Mouse (Mus musculus) mesoderm, embryonic 11.5 days (tissue): ENCODE measurements around the gene Wipf2.
"Not testable (repeated sequence)": the region's sequence is repeated elsewhere in the genome, so short reads cannot be mapped to it uniquely, and the experiment has no call there.

Source experiments
- DNase-seq: peaks from one replicate; pipeline ENCODE4 v3.0.0-alpha.2; 2012; ENCODE audit warnings: low read depth, low spot score

Wipf2 gene

DNA sequence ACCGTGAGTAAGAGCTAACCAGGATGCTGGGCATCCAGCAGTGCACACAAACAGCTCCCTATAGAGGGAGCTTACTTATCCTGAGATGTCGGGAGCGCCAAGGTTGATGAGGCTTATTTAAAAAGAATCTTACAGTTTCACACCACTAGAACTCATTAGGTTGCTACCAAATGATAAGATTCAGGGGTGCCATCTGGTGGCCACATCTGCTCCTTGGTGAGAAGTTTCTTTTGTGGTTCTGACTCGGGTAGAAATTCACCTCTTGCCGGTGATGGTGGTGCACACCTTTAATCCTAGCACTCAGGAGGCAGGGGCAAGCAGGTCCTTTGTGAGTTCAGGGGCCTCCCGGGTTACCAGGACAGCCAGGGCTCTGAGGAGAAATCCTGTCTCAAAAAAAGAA lies 46.2 kb downstream of the Wipf2 start:
- no peak for DNase-seq

DNA sequence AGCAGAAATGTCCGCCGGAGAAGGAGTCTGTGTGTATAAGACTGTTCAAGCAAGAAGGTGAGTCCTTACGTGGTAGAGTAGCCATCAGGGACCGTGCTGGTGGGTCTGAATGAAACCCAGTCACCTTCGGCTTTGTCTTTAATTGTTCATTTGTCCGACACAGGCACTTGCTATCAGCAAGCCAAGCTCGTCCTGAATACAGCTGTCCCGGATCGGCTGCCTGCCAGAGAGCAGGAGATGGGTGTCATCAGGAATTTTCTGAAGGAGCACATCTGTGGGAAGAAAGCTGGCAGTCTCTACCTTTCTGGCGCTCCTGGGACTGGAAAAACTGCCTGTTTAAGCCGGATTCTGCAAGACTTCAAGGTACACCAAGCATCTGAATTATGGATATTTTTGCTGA lies 47.0 kb downstream of the Wipf2 start:
- DNase-seq: no peak

DNA sequence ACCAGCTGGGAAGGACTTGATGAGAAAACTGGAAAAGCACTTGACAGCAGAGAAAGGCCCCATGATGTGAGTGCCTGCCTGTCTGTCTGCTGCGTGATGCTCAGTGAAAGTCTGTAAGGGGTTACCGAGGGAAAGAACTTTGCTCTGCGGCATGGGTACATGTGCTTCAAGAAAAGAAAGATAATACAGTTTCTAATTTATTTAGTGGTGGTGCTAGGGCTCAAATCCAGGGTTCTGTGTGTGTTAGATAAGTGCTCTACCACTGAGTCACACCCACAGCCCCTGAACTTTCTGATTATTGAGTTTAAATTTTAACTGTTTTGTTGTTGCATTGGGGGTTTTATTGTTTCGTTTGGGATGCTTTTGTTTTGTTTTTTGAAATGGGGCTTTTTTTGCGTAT lies 48.1 kb downstream of the Wipf2 start:
- no peak for DNase-seq

DNA sequence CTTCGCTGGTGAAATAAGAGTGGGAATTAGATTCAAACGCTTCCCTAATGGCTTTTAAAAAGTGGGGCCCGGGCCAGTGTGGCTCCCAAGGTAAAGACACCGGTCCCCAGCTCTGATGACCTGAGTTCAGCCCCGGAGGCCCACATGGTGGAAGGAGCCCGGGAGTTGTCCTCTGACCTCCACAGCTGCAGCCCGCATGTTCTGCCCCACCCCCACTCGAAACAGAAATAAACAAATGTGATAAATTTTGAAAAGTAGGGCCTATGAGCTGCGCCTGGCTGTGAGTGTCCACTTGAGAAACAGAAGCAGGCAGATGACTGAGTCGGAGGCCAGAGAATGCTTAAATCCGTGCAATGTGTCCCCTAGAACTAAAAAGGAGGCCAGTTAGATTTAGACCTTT lies 50.8 kb downstream of the Wipf2 start:
- no peak for DNase-seq

DNA sequence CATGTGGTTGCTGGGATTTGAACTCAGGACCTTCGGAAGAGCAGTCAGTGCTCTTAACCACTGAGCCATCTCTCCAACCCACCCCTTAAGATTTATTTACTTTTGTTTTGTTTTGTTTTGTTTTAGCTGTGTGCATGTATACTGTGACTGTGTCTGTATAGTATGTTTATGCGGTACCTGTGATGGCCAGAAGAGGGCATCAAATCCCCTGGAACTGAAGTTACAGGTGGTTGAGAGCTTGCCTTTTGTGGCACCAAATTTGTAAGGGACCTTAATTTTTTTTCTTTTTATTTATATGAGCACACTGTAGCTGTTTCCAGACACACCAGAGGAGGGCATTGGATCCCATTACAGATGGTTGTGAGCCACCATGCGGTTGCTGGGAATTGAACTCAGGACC lies 52.9 kb downstream of the Wipf2 start:
- not testable (repeated sequence) for DNase-seq

DNA sequence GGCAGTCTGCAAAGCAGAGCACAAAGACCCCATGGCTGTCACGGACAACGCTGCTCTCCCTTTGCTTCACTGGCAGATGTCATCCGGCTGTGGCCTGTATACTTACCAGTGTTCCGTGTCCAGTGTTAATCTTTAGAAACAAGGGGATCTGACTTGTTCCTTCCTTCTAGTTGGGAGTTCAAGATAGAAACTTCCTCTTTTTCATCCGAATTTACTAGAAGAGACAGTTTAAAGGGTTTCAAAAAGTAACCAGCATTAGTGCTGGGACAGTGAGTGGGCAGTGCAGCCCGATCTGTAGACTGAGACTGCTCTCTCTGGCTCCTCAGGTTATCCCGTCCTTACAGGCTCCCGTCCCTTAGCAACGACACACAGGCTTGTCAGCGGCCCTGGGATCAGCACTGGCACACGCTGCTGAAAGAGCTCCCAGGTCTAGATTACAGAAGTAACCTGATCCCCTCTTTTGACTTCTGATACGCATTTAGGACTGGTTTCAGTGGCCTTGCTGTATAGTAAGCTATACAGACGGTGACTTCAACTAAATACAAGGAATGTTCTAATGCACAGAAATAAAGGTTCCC lies 54.1 kb downstream of the Wipf2 start:
- DNase-seq: no peak

DNA sequence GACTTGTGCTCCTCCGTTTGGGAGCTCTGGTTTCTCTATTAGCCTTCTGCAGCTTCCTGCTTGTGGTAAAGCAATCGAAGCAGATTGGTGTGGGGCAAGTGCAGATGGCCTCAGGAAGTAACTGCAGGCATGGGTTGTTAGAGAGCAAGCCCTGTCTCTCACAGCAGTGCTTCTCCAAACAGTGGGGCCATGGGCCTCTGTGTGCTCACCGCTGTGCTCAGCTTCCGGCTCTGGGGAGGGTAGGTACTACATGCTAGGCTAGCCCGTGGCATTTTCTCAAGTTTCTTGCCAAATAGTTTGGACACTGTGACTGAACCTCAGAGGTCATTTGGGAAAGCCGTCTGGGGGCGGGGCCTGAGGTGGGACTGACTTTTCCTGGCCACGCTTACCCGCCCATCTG lies 54.8 kb downstream of the Wipf2 start:
- no peak for DNase-seq

DNA sequence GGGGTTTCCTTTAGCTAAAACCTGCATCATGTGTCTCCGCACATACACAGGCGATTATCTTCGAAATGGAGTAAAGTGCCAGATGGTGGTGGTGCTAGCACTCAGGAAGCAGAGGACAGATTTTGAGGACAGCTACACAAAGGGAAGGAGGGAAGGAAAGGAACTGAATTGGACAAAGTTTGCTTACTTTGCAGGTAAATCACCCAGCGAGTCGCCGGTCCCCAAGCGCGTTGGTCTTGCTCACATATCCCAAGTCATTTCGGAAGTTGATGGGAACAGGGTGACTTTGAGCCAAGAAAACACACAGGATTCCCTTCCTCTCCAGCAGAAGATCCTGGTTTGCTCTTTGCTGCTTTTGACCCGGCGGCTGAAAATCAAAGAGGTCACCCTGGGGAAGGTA lies 55.6 kb downstream of the Wipf2 start:
- DNase-seq: no peak

DNA sequence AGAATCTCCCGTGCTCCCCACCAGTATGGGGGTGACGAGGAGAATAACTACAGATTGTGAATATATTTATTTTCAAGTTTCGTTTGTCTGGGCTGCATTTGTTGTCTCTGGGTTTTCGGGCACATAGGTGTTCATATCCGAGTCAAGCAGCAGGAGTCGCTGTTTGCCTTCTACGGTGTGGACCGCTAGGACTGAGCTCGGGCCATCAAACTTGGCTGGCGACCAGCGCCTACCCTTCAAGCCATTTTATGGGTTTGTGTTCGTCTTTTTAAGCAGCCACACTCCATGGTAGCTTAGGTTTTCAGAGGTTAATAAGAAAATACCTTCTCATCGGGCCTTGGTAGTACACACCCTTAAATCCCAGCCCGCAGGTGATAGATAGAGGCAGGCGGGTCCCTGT lies 58.4 kb downstream of the Wipf2 start:
- not testable (repeated sequence) for DNase-seq

DNA sequence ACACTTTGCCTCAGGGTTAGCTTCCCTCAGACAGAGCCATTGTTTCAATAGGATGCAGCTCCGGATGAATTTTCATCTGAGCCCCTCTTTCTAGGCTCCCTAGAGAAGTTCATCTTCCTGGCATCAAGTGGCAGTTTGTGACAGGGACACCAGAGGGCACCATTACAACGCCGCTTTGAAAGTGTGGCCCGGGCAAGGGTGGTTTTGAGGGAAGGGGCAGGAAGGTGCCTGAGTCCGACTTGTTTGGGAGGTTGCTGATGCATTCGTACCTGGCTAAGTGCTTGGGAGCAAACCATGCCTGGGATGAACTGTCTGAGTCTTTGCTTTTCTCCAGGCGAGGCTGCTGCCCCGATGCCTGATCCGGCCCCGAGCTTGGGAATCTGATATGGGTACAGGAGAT lies 58.9 kb downstream of the Wipf2 start:
- peak; percentile 59 for DNase-seq

DNA sequence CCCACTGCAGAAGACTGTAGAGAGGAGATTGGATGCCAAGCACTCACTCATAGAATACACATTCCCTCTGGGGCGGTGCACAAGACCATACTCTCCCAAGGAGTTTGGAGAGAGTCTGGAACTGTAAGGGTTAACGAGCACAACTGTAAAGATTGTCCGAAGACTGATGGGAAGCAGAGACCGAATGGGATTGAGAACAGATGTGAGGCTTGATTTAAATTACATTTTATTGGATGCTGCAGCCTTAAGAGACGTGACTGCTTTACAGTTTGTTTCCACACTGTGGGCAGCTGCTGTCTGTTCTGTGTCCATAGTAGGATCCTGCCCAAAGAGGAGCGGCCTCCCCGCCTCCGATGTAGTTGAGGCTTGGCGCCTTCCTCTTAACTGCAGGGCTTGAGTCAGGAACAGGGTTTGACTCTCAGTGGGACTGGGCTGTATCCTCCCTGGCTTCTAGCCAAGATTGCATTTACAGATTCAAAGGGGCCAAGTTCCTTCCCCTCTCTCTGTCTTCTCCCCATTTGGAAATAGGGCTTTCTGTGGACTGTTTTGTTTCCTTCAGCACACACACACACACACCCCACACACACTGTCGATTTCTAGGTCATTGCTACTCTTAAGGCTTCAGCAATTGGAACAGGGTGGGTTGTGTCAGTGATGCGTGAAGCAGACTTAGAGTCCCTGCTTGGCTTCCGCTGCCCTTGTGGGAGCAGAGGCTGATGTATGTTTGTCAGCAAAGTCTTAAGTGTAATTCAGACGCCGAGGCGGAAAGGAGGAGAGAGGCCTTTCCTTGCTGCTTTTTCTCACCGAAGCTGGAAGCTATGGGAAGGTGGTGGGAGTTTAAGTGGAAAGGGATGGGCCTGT lies 59.6 kb downstream of the Wipf2 start:
- not testable (repeated sequence) for DNase-seq

DNA sequence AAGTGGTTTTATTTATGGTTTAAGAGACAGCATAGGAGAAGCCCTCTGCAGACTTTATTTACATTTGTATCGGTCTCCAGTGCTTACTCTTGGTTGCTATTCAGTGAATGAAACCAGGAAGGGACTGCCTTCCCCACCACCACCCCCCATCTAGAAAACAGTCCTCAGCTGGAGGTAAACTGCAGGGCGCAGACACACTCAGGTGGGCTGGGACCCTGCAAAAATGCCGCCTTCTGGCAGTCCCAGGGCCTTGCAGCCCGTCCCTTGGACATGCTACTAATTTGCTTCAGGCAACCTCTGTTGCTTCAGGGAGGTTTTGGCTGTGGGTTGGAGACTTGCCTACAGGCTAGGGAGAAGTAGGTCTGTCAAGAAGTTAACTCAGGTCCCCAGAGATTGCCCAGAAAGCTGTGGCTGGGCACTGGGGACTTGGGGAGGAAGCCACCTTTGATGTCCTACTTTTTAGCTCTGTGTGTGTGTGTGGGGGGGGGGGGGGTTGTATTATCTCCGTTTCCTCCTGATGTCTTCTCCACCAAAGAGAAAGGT lies 61.3 kb downstream of the Wipf2 start:
- no peak for DNase-seq

DNA sequence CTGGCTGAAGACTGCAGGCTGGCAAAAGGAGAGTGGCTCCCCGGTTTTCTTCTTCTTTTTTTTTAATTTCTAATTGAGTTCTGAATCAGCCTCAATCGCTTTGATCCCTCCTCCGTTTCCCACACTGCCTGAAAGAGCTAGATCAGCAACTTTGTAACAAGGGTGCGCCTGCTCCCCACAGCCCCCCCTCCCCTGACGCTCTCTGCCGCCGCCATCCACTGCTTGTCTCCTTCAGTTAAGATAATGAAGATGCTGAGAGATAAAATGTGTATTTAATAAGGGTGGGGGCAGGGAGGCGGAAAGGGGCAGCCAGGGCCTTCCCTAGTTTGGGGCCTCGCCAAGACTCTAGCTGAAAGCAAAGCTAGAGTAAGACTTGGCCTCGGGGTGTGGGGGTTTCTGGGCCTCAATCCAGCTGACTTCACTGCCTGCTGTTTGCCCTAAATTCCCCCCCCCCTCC lies 61.9 kb downstream of the Wipf2 start:
- DNase-seq: no peak

DNA sequence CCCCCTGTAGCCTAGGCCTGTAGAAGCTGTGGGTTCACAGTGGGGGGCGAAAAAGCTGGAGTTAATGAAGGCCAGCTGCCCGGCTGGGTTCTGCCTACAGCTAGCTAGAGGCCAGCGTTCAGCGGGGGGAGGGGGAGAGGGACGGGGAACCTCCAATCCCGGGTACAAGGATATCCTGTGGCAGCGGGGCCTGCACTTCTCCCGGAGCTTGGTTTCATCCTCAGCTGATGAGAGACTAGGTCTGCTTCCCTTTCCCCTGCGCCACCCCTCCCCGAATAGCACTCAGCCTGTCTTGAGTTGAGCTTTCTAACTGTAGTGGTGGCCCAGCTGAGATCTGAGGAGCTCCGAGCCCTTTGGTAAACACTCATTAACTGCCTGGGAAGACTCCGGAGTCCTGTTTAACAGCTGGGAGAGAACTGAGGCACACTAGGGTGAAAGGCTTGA lies 62.5 kb downstream of the Wipf2 start:
- peak; percentile 89 for DNase-seq

DNA sequence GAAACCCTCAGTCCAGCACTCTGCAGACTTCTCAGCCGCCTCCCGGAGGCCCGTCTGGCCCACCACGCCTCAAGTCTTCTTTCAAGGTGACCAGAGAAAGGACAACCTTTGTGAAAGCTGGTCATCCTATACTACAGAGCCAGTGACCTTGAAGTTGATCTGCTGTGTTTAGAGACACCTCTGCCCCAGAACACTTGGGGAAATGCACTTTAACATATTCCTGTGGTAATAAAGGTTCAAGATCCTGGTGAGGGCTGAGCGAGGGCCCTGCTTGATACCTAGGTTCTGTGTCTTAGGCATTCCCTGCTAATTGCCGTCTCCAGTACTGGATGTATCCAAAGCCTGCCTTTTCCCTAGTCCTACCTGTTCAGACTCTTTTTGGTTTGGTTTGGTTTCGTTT lies 63.1 kb downstream of the Wipf2 start:
- DNase-seq: no peak

DNA sequence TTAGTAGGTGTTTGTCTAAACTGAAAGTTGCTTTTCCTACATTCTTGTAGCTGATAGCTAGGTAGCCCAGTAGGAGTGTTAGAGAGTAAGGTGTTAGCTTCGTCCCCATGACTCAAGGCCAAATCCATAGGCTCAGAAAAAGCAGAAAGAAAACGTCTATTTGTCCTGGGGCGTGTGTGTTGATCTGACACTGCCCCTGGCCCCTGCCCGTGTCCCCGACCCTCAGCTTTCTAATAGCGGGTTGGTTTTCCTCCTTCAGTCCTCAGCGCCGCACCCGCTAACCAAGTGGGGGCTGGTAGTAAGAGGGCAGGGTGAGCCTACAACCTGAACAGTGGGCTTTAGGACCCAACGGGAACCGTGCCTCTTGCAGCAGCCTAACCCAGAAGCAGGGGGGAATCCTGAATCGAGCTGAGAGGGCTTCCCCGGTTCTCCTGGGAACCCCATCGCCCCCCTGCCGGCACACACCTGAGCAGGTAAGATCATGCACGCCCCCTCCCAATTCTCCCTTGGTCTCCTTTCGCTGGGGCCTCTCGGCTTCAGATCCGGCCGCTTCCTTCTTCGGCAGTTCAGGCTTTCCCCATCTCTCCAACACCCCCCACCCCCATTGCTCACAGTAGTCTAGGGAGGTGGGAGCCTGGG lies 64.1 kb downstream of the Wipf2 start, which contains the start of gene Rara:
Rara (plus strand) TSS at position 381 of the 639 bp plus-strand sequence.
- no peak for DNase-seq

DNA sequence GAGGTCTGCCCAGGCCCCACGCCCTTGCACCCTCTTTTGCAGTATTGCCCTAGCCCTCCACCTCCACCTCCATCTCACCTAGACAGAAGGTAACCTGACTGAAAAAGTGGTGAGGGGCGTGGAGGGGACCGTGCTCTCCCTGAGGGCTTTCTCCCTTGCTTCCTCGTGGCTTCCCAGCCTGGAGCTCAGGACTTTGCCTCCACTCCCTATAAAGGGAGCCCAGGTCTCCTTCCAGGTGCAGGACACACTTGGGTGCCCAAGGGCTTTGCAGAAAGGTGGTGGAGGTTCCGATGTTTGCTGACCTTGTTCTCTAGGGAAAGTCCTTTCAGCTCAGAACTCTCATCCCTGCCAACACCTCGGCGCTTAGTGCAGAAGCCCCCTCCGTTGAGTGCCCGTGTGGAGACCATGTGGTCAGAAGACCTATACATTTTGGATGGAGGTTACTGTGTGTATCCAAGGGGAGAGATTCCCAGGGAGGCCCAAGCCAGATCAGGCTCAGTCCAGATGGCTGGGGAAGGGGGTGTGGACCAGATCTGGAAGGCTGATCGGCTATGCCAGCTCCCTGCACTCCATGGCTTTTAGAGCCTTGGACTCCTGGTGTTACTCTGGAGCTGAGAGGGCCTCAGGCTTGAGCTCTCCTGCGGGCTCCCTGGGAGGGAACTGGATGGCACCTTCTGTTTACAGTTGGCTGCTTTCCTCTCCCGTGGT lies 64.9 kb downstream of the Wipf2 start:
- no peak for DNase-seq

DNA sequence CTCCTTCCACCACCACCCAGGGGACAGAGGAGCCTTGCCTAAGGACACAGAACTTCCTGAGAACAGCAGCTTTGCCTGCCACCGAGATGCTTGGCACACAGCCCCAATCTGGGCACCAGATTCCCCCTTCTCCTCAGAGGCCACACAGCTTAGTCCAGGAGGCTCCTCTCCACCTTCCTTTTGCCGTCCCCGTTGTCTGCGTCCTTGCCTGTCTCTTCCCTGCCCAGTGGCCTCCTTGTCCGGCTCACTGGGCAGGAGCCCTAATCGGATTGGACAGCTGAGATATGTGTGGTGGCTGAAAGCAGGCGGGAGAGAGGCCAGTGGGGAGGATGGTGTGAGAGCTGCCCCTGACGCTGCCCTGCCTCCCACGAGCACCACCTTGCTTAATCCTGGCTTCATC lies 66.1 kb downstream of the Wipf2 start:
- no peak for DNase-seq

DNA sequence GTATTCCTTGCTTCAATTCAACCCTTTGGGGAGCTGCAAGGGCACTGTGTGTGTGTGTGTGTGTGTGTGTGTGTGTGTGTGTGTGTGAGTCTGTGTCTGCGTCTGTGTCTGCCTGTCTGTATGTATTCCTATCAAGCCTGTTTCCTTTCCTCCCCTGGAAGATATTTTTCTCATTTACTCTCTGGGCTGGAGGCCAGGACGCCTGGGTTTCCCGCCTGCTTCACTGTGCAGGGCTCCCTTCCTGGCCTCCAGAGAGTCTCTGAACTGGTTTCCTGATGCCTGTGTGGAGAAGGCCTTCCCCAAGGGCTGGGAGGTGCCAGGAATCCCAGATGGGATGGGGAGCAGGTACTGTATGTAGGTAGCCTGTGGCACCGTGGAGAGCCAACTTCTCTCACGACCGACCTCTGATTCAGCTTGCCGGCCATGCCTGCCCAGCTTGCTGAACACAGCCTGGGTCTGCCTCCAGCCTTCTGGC lies 66.7 kb downstream of the Wipf2 start:
- no peak for DNase-seq

DNA sequence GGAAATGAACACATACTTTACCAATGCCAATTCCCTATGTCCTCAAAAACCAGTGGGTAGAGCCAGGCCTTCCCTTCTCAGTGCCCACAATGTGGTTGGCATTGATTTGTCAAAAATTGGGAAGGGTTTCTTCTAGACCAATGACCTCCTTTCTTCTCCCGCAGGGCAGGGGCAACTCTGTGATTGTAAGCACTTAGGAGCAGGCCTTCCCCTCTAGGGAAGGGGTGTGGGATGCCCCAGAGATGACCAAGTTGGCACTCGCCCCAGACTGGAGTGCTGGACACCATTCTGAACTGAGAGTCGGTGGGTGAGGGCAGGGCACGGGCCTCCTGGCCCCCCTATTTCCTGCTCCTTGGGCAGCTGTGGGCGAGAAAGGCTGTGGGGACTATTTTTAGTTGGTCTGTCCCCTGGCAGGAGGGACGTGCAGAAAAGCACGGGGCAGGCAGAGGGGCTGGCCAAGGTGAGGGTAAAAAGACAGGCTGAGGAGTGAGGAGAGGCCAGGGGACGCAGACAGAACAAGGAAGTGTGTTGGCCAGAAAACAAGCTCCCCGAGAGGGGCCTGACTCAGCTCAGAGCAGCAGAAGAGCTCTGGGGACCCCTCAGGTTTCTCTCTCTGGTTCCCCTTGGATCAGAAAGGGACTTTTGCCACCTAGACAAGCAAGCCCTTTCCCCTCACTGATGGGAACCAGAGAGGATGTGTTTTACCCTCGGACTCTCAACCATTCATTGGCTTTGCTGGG lies 67.5 kb downstream of the Wipf2 start:
- no peak for DNase-seq
